Mouse (Mus musculus): Measurements from ENCODE around the gene Krt32. TPM values are rescaled to one million over a fixed set of nuclear protein-coding genes. Genes with fewer than 3 reads are reported as not detected.

The Krt32 gene
- total and polyA plus RNA-seq, 3 experiments = not detected

GRCm38 (mm10) chr11:100047193-100047592 is 40.8 kb downstream of the Krt32 start:
- in situ Hi-C loops (cut with MboI; ENCODE audit: low pct_ligation_motif_present, low pct_unique_long_range_greater_than_20kb, low sequenced_read_pairs) = no loop called here

GRCm38 (mm10) chr11:100046303-100046866 is 41.6 kb downstream of the Krt32 start:
- no peaks in the 10 kb centered on the region for H3K36me3 ChIP-seq (replicated peaks in 1 of 2; ENCODE audit: control insufficient read depth in 1 of 2, insufficient read depth in 1 of 2, low read length in 1 of 2)
- H3K9ac ChIP-seq (ENCODE audit: insufficient read depth, low read depth) = no peak overlapping the region
- dilution Hi-C loops (cut with MboI; ENCODE audit: extremely low pct_ligation_motif_present, extremely low pct_unique_long_range_greater_than_20kb, low sequenced_read_pairs) (no loop called here), in situ Hi-C loops (cut with MboI; ENCODE audit: low pct_ligation_motif_present, low pct_unique_long_range_greater_than_20kb, low sequenced_read_pairs) (no loop called here)
- H3K27me3 ChIP-seq (replicated peaks) = peaks cover 88% of the 10 kb centered on the region
- H3K4me1 ChIP-seq (ENCODE audit: control insufficient read depth in 1 of 2, insufficient read depth in 2 of 2) = no peaks in the 10 kb centered on the region
- TF ChIP-seq CTCF (conservative IDR thresholded peaks at IDR 0.05 in 1 of 2, IDR thresholded peaks at IDR 0.05 in 1 of 2; ENCODE audit: low read depth in 2 of 2, low read length in 2 of 2) = no peak
- no peak for TF ChIP-seq TBP (conservative IDR thresholded peaks at IDR 0.05; ENCODE audit: low read depth, low read length)
- TF ChIP-seq USF2 (conservative IDR thresholded peaks at IDR 0.05; ENCODE audit: low read depth, low read length) = no peak
- no peak for TF ChIP-seq ETS1 (conservative IDR thresholded peaks at IDR 0.05; ENCODE audit: low read depth, low read length)
- no peak for TF ChIP-seq MAX (IDR thresholded peaks at IDR 0.05; ENCODE audit: low read length)
- no peaks in the 10 kb centered on the region for H3K79me2 ChIP-seq (replicated peaks; ENCODE audit: control insufficient read depth, extremely low read depth, insufficient read depth, poor library complexity, severe bottlenecking)
- peak overlapping the region in 1 of 3 experiments; percentile 26 for H3K4me3 ChIP-seq (replicated peaks in 1 of 3; ENCODE audit: low read depth in 2 of 3, low read length in 2 of 3, poor library complexity in 1 of 3)
- no peak for DNase-seq (ENCODE audit: extremely low read depth)
- H3K27ac ChIP-seq (ENCODE audit: insufficient read depth, low read depth) = no peak overlapping the region
- H3K9me3 ChIP-seq (replicated peaks; ENCODE audit: low read length) = no peaks in the 10 kb centered on the region
- H3K4me2 ChIP-seq (ENCODE audit: insufficient read depth, low read depth, poor library complexity, severe bottlenecking) = peak overlapping the region; percentile 78

More at GRCm38 (mm10) chr11:100047193-100047592, 40.8 kb downstream of the Krt32 start:
- Histone ChIP-seq H3K9me3 (replicated peaks; ENCODE audit: low read length) (no peaks in the 10 kb centered on the region), H3K36me3 (replicated peaks in 1 of 2; ENCODE audit: control insufficient read depth in 1 of 2, insufficient read depth in 1 of 2, low read length in 1 of 2) (no peaks in the 10 kb centered on the region), H3K4me1 (ENCODE audit: control insufficient read depth in 1 of 2, insufficient read depth in 2 of 2) (no peaks in the 10 kb centered on the region), H3K27me3 (replicated peaks) (peaks cover 88% of the 10 kb centered on the region), H3K79me2 (replicated peaks; ENCODE audit: control insufficient read depth, extremely low read depth, insufficient read depth, poor library complexity, severe bottlenecking) (no peaks in the 10 kb centered on the region), H3K4me3 (replicated peaks in 1 of 3; ENCODE audit: low read depth in 2 of 3, low read length in 2 of 3, poor library complexity in 1 of 3) (no peak overlapping the region), H3K27ac (ENCODE audit: insufficient read depth, low read depth) (no peak overlapping the region), H3K4me2 (ENCODE audit: insufficient read depth, low read depth, poor library complexity, severe bottlenecking) (no peak overlapping the region), H3K9ac (ENCODE audit: insufficient read depth, low read depth) (no peak overlapping the region)
- dilution Hi-C loops (cut with MboI; ENCODE audit: extremely low pct_ligation_motif_present, extremely low pct_unique_long_range_greater_than_20kb, low sequenced_read_pairs) = no loop called here
- no peak for DNase-seq (ENCODE audit: extremely low read depth)
- TF ChIP-seq TBP (conservative IDR thresholded peaks at IDR 0.05; ENCODE audit: low read depth, low read length) (no peak), UBTF (IDR thresholded peaks at IDR 0.05; ENCODE audit: low read depth, low read length) (no peak), PAX5 (IDR thresholded peaks at IDR 0.05; ENCODE audit: low read length) (no peak), CTCF (conservative IDR thresholded peaks at IDR 0.05 in 1 of 2, IDR thresholded peaks at IDR 0.05 in 1 of 2; ENCODE audit: low read depth in 2 of 2, low read length in 2 of 2) (no peak), BHLHE40 (IDR thresholded peaks at IDR 0.05; ENCODE audit: low read depth, low read length) (no peak), NRF1 (IDR thresholded peaks at IDR 0.05; ENCODE audit: low read depth, low read length) (no peak), MAZ (IDR thresholded peaks at IDR 0.05; ENCODE audit: low read depth, low read length) (no peak)

GRCm38 (mm10) chr11:100041454-100041853 is 46.6 kb downstream of the Krt32 start, which contains the start of gene Krt34:
Gene Krt34 (minus strand): TSS chr11:100041554.
- no peak for DNase-seq (ENCODE audit: extremely low read depth)
- Histone ChIP-seq H3K4me2 (ENCODE audit: insufficient read depth, low read depth, poor library complexity, severe bottlenecking) (no peak within 1 kb of the TSS), H3K9ac (ENCODE audit: insufficient read depth, low read depth) (no peak within 1 kb of the TSS), H3K27me3 (replicated peaks) (peaks cover 91% of the 10 kb centered on the region), H3K9me3 (replicated peaks; ENCODE audit: low read length) (no peaks in the 10 kb centered on the region), H3K36me3 (replicated peaks in 1 of 2; ENCODE audit: control insufficient read depth in 1 of 2, insufficient read depth in 1 of 2, low read length in 1 of 2) (no peaks in the 10 kb centered on the region), H3K27ac (ENCODE audit: insufficient read depth, low read depth) (no peak within 1 kb of the TSS), H3K4me3 (replicated peaks in 1 of 3; ENCODE audit: low read depth in 2 of 3, low read length in 2 of 3, poor library complexity in 1 of 3) (no peak within 1 kb of the TSS), H3K79me2 (replicated peaks; ENCODE audit: control insufficient read depth, extremely low read depth, insufficient read depth, poor library complexity, severe bottlenecking) (no peaks in the 10 kb centered on the region), H3K4me1 (ENCODE audit: control insufficient read depth in 1 of 2, insufficient read depth in 2 of 2) (no peaks in the 10 kb centered on the region)
- dilution Hi-C loops (cut with MboI; ENCODE audit: extremely low pct_ligation_motif_present, extremely low pct_unique_long_range_greater_than_20kb, low sequenced_read_pairs) = no loop called here
- in situ Hi-C loops (cut with MboI; ENCODE audit: low pct_ligation_motif_present, low pct_unique_long_range_greater_than_20kb, low sequenced_read_pairs) = no loop called here
- no peak for TF ChIP-seq CTCF (conservative IDR thresholded peaks at IDR 0.05 in 1 of 2, IDR thresholded peaks at IDR 0.05 in 1 of 2; ENCODE audit: low read depth in 2 of 2, low read length in 2 of 2)
- TF ChIP-seq POLR2A (IDR thresholded peaks at IDR 0.05; ENCODE audit: low read depth, low read length) = no peak
- TF ChIP-seq KAT2A (IDR thresholded peaks at IDR 0.05; ENCODE audit: insufficient replicate concordance, low read length) = no peak
- no peak for TF ChIP-seq NELFE (IDR thresholded peaks at IDR 0.05; ENCODE audit: low read depth, low read length)

Other genes with a start within 250 kb of the Krt32 start
Only the 20 nearest of the 28 such genes appear.
- not detected in 2 replicates for gene Krtap31-1, start 180.3 kb downstream of the Krt32 start, total RNA-seq (2012; rRNA removed)
- not detected in 2 replicates for gene Krtap31-1, start 180.3 kb downstream of the Krt32 start, total RNA-seq (2014; rRNA removed)
- not detected in 2 replicates for gene Krtap31-1, start 180.3 kb downstream of the Krt32 start, polyA plus RNA-seq (2012; ENCODE audit: insufficient read length, low read depth)
- not detected in 2 replicates for gene Gm11565, start 173.5 kb downstream of the Krt32 start, total RNA-seq (2012; rRNA removed)
- not detected in 2 replicates for gene Gm11565, start 173.5 kb downstream of the Krt32 start, total RNA-seq (2014; rRNA removed)
- gene Gm11565, start 173.5 kb downstream of the Krt32 start, polyA plus RNA-seq (2012; ENCODE audit: insufficient read length, low read depth) = not detected in 2 replicates
- not detected in 2 replicates for gene Krtap31-2, start 151.9 kb downstream of the Krt32 start, total RNA-seq (2012; rRNA removed)
- gene Krtap31-2, start 151.9 kb downstream of the Krt32 start, total RNA-seq (2014; rRNA removed) = not detected in 2 replicates
- not detected in 2 replicates for gene Krtap31-2, start 151.9 kb downstream of the Krt32 start, polyA plus RNA-seq (2012; ENCODE audit: insufficient read length, low read depth)
- gene Krtap9-5, start 139.8 kb downstream of the Krt32 start, total RNA-seq (2012; rRNA removed) = not detected in 2 replicates
- gene Krtap9-5, start 139.8 kb downstream of the Krt32 start, total RNA-seq (2014; rRNA removed) = not detected in 2 replicates
- gene Krtap9-5, start 139.8 kb downstream of the Krt32 start, polyA plus RNA-seq (2012; ENCODE audit: insufficient read length, low read depth) = not detected in 2 replicates
- gene Krtap29-1, start 109.2 kb downstream of the Krt32 start, total RNA-seq (2012; rRNA removed) = not detected in 2 replicates
- gene Krtap29-1, start 109.2 kb downstream of the Krt32 start, total RNA-seq (2014; rRNA removed) = not detected in 2 replicates
- not detected in 2 replicates for gene Krtap29-1, start 109.2 kb downstream of the Krt32 start, polyA plus RNA-seq (2012; ENCODE audit: insufficient read length, low read depth)
- gene Krtap16-1, start 101.6 kb downstream of the Krt32 start, total RNA-seq (2012; rRNA removed) = not detected in 2 replicates
- gene Krtap16-1, start 101.6 kb downstream of the Krt32 start, total RNA-seq (2014; rRNA removed) = not detected in 2 replicates
- gene Krtap16-1, start 101.6 kb downstream of the Krt32 start, polyA plus RNA-seq (2012; ENCODE audit: insufficient read length, low read depth) = not detected in 2 replicates
- not detected in 2 replicates for gene Krtap17-1, start 94.2 kb downstream of the Krt32 start, total RNA-seq (2012; rRNA removed)
- not detected in 2 replicates for gene Krtap17-1, start 94.2 kb downstream of the Krt32 start, total RNA-seq (2014; rRNA removed)
- not detected in 2 replicates for gene Krtap17-1, start 94.2 kb downstream of the Krt32 start, polyA plus RNA-seq (2012; ENCODE audit: insufficient read length, low read depth)
- not detected in 2 replicates for gene Krt33a, start 72.0 kb downstream of the Krt32 start, total RNA-seq (2012; rRNA removed)
- gene Krt33a, start 72.0 kb downstream of the Krt32 start, total RNA-seq (2014; rRNA removed) = not detected in 2 replicates
- not detected in 2 replicates for gene Krt33a, start 72.0 kb downstream of the Krt32 start, polyA plus RNA-seq (2012; ENCODE audit: insufficient read length, low read depth)
- gene Krt33b, start 58.4 kb downstream of the Krt32 start, total RNA-seq (2012; rRNA removed) = not detected in 2 replicates
- gene Krt33b, start 58.4 kb downstream of the Krt32 start, total RNA-seq (2014; rRNA removed) = not detected in 2 replicates
- not detected in 2 replicates for gene Krt33b, start 58.4 kb downstream of the Krt32 start, polyA plus RNA-seq (2012; ENCODE audit: insufficient read length, low read depth)
- gene Krt34, start 46.7 kb downstream of the Krt32 start, total RNA-seq (2012; rRNA removed) = not detected in 2 replicates
- gene Krt34, start 46.7 kb downstream of the Krt32 start, total RNA-seq (2014; rRNA removed) = not detected in 2 replicates
- gene Krt34, start 46.7 kb downstream of the Krt32 start, polyA plus RNA-seq (2012; ENCODE audit: insufficient read length, low read depth) = not detected in 2 replicates
- not detected in 2 replicates for gene Krt31, start 37.7 kb downstream of the Krt32 start, total RNA-seq (2012; rRNA removed)
- gene Krt31, start 37.7 kb downstream of the Krt32 start, total RNA-seq (2014; rRNA removed) = not detected in 2 replicates
- not detected in 2 replicates for gene Krt31, start 37.7 kb downstream of the Krt32 start, polyA plus RNA-seq (2012; ENCODE audit: insufficient read length, low read depth)
- not detected in 2 replicates for gene Krt35, start 8.0 kb upstream of the Krt32 start, total RNA-seq (2012; rRNA removed)
- not detected in 2 replicates for gene Krt35, start 8.0 kb upstream of the Krt32 start, total RNA-seq (2014; rRNA removed)
- gene Krt35, start 8.0 kb upstream of the Krt32 start, polyA plus RNA-seq (2012; ENCODE audit: insufficient read length, low read depth) = not detected in 2 replicates
- not detected in 2 replicates for gene Krt36, start 17.4 kb upstream of the Krt32 start, total RNA-seq (2012; rRNA removed)
- gene Krt36, start 17.4 kb upstream of the Krt32 start, total RNA-seq (2014; rRNA removed) = not detected in 2 replicates
- gene Krt36, start 17.4 kb upstream of the Krt32 start, polyA plus RNA-seq (2012; ENCODE audit: insufficient read length, low read depth) = not detected in 2 replicates
- gene Krt13, start 33.3 kb upstream of the Krt32 start, total RNA-seq (2012; rRNA removed) = not detected in 2 replicates
- not detected in 2 replicates for gene Krt13, start 33.3 kb upstream of the Krt32 start, total RNA-seq (2014; rRNA removed)
- gene Krt13, start 33.3 kb upstream of the Krt32 start, polyA plus RNA-seq (2012; ENCODE audit: insufficient read length, low read depth) = not detected in 2 replicates
- 0.21 TPM in 2 replicates for gene Krt15, start 47.7 kb upstream of the Krt32 start, total RNA-seq (2012; rRNA removed)
- not detected in 2 replicates for gene Krt15, start 47.7 kb upstream of the Krt32 start, total RNA-seq (2014; rRNA removed)
- gene Krt15, start 47.7 kb upstream of the Krt32 start, polyA plus RNA-seq (2012; ENCODE audit: insufficient read length, low read depth) = not detected in 2 replicates
- 0.17 TPM in 1 of 2 replicates, not detected in the other for gene Krt19, start 60.4 kb upstream of the Krt32 start, total RNA-seq (2012; rRNA removed)
- not detected in 2 replicates for gene Krt19, start 60.4 kb upstream of the Krt32 start, total RNA-seq (2014; rRNA removed)
- not detected in 2 replicates for gene Krt19, start 60.4 kb upstream of the Krt32 start, polyA plus RNA-seq (2012; ENCODE audit: insufficient read length, low read depth)
- not detected in 2 replicates for gene Krt9, start 105.0 kb upstream of the Krt32 start, total RNA-seq (2012; rRNA removed)
- gene Krt9, start 105.0 kb upstream of the Krt32 start, total RNA-seq (2014; rRNA removed) = not detected in 2 replicates
- not detected in 2 replicates for gene Krt9, start 105.0 kb upstream of the Krt32 start, polyA plus RNA-seq (2012; ENCODE audit: insufficient read length, low read depth)
- gene Krt14, start 119.3 kb upstream of the Krt32 start, total RNA-seq (2012; rRNA removed) = not detected in 2 replicates
- not detected in 2 replicates for gene Krt14, start 119.3 kb upstream of the Krt32 start, total RNA-seq (2014; rRNA removed)
- gene Krt14, start 119.3 kb upstream of the Krt32 start, polyA plus RNA-seq (2012; ENCODE audit: insufficient read length, low read depth) = not detected in 2 replicates
- 0.08 TPM in 1 of 2 replicates, not detected in the other for gene Krt16, start 160.7 kb upstream of the Krt32 start, total RNA-seq (2012; rRNA removed)
- gene Krt16, start 160.7 kb upstream of the Krt32 start, total RNA-seq (2014; rRNA removed) = not detected in 2 replicates
- not detected in 2 replicates for gene Krt16, start 160.7 kb upstream of the Krt32 start, polyA plus RNA-seq (2012; ENCODE audit: insufficient read length, low read depth)
- 0.76 and 0.97 TPM in 2 replicates for gene Krt17, start 172.8 kb upstream of the Krt32 start, total RNA-seq (2012; rRNA removed)
- gene Krt17, start 172.8 kb upstream of the Krt32 start, total RNA-seq (2014; rRNA removed) = 0.15 TPM in 1 of 2 replicates, not detected in the other
- not detected in 2 replicates for gene Krt17, start 172.8 kb upstream of the Krt32 start, polyA plus RNA-seq (2012; ENCODE audit: insufficient read length, low read depth)

All from CH12.LX (cell line).